Mouse (Mus musculus) C2C12 (cell line): ENCODE measurements at regions not wholly inside any gene's neighbourhood (a gene's known extent, or its start where the extent isn't known, plus 50 kb on each side); places are given as distances from the start of the nearest gene placed in this dataset.
A peak's percentile ranks its signal among the peaks of the same experiment; 100 is the strongest.

Experiments used
- H3K27me3 ChIP-seq: one replicate; pipeline ENCODE4 v1.6.1; 2011; ENCODE audit not compliant: control insufficient read depth, insufficient read depth, insufficient read length
- H3K36me3 ChIP-seq: one replicate; pipeline ENCODE4 v1.6.1; 2011; ENCODE audit not compliant: control insufficient read depth, insufficient read depth
- H3K4me3 ChIP-seq: one replicate; pipeline ENCODE4 v1.5.1; 2011; ENCODE audit warnings: mild to moderate bottlenecking, control low read depth; ENCODE audit not compliant: poor library complexity, insufficient read depth, severe bottlenecking
- H3K79me2 ChIP-seq: one replicate; pipeline ENCODE4 v1.6.1; 2011; ENCODE audit not compliant: control insufficient read depth, insufficient read depth
- H3K79me3 ChIP-seq: one replicate; pipeline ENCODE4 v1.6.1; 2011; ENCODE audit warnings: low read depth, control low read depth
- H3ac ChIP-seq: one replicate; pipeline ENCODE3; 2011; ENCODE audit warnings: low read depth; ENCODE audit not compliant: control insufficient read depth, insufficient read length
- CEBPB ChIP-seq: IDR thresholded peaks from one replicate; pipeline ENCODE4 v1.6.1; 2011; ENCODE audit warnings: low read depth, mild to moderate bottlenecking, control low read depth, moderate library complexity
- CTCF ChIP-seq: IDR thresholded peaks from one replicate; pipeline ENCODE4 v1.5.1; 2011; ENCODE audit not compliant: control insufficient read depth, insufficient read depth, insufficient read length
- FOSL1 ChIP-seq: IDR thresholded peaks from one replicate; pipeline ENCODE4 v1.8.0; 2011; ENCODE audit warnings: mild to moderate bottlenecking, low read length; ENCODE audit not compliant: poor library complexity, insufficient read depth, severe bottlenecking
- MAX ChIP-seq: IDR thresholded peaks from one replicate; pipeline ENCODE4 v1.6.1; 2011; ENCODE audit warnings: mild to moderate bottlenecking, control low read depth
- MYOD1 ChIP-seq: IDR thresholded peaks from one replicate; pipeline ENCODE4 v1.6.1; 2011; ENCODE audit warnings: low read depth; ENCODE audit not compliant: control insufficient read depth, insufficient read length
- MYOG ChIP-seq: IDR thresholded peaks from one replicate; pipeline ENCODE4 v1.6.1; 2011; ENCODE audit not compliant: control insufficient read depth, insufficient read length; ENCODE audit errors: extremely low read depth
- USF1 ChIP-seq: IDR thresholded peaks from one replicate; pipeline ENCODE4 v1.6.1; 2011; ENCODE audit warnings: low read depth, mild to moderate bottlenecking, control low read depth, moderate library complexity

- no peak overlapping the region for H3ac ChIP-seq
- no peaks in the 10 kb centered on the region for H3K79me2 ChIP-seq
- H3K4me3 ChIP-seq: no peak overlapping the region
- H3K27me3 ChIP-seq: no peaks in the 10 kb centered on the region
- H3K79me3 ChIP-seq: no peaks in the 10 kb centered on the region
- no peaks in the 10 kb centered on the region for H3K36me3 ChIP-seq
- TF ChIP-seq MAX (no peak), MYOG (no peak), USF1 (no peak), CEBPB (no peak), CTCF (no peak), FOSL1 (no peak), MYOD1 (no peak)
Observed at GRCm38 (mm10) chr3:152004411-152004955, 161.5 kb downstream of the Gipc2 start.

- Histone ChIP-seq H3ac (no peak overlapping the region), H3K79me2 (no peaks in the 10 kb centered on the region), H3K79me3 (no peaks in the 10 kb centered on the region), H3K27me3 (no peaks in the 10 kb centered on the region), H3K36me3 (no peaks in the 10 kb centered on the region), H3K4me3 (no peak overlapping the region)
- TF ChIP-seq MYOD1: no peak
- TF ChIP-seq MYOG: no peak
- no peak for TF ChIP-seq CEBPB
- TF ChIP-seq MAX: no peak
- TF ChIP-seq FOSL1: no peak
- TF ChIP-seq USF1: no peak
- no peak for TF ChIP-seq CTCF
Observed at GRCm38 (mm10) chr3:151997534-151998107, 160.2 kb upstream of the Ptgfr start.

DNA sequence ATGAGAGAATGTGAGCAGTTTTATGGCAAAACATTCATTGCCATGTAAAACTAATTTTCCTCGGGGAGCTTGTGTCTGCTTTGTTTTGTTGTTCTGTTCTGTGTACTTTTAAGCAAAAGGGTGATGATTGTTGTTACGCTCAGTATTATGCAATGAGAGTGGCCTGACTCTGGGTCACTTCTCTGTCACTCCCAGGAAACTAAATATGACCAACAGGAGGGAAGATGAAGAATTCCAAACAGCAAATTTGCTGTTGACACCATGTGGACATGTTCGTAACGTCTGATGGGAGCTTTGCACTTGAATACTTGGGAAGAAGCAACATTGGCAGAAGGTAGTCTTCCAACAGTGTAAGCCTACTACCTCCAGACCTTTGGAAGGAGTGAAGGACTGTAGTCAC lies 159.7 kb upstream of the Ptgfr start:
- H3K79me3 ChIP-seq: no peaks in the 10 kb centered on the region
- H3K36me3 ChIP-seq: no peaks in the 10 kb centered on the region
- no peaks in the 10 kb centered on the region for H3K27me3 ChIP-seq
- H3K79me2 ChIP-seq: no peaks in the 10 kb centered on the region
- TF ChIP-seq MYOD1 (no peak), MAX (no peak), FOSL1 (no peak)
- H3K4me3 ChIP-seq: no peak overlapping the region
- H3ac ChIP-seq: no peak overlapping the region

GRCm38 (mm10) chr3:151988221-151988620 lies 150.8 kb upstream of the Ptgfr start:
- Histone ChIP-seq H3K79me3 (no peaks in the 10 kb centered on the region), H3K79me2 (no peaks in the 10 kb centered on the region), H3K4me3 (no peak overlapping the region), H3K27me3 (no peaks in the 10 kb centered on the region), H3ac (no peak overlapping the region), H3K36me3 (no peaks in the 10 kb centered on the region)
- TF ChIP-seq FOSL1 (no peak), CTCF (no peak)

DNA sequence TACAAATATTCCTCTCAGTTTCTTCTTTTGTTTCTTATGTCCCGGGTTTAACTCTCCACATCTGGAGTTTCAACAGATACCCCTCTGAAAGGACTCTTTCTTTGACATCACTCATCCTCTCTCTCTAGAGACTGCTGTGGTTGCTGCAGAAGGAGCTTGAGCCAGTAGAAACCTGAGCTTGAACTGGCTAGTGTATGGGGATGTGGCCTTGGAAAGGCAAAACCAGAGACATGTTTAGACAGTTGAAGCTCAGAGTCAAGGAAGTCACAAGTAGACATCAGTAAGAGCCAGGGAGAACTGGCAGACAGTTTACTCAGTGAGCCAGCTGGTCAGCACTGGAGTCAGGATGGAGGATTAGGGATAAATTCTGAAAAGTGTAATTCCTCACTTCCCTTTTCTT lies 140.7 kb upstream of the Ptgfr start:
- Histone ChIP-seq H3K4me3 (no peak overlapping the region), H3ac (no peak overlapping the region), H3K36me3 (no peaks in the 10 kb centered on the region), H3K79me2 (no peaks in the 10 kb centered on the region), H3K79me3 (no peaks in the 10 kb centered on the region), H3K27me3 (no peaks in the 10 kb centered on the region)
- TF ChIP-seq MYOD1 (no peak), CTCF (no peak), MYOG (no peak), FOSL1 (no peak), CEBPB (peak; percentile 23), MAX (no peak), USF1 (no peak)

- Histone ChIP-seq H3ac (no peak overlapping the region), H3K27me3 (no peaks in the 10 kb centered on the region), H3K36me3 (no peaks in the 10 kb centered on the region), H3K79me2 (no peaks in the 10 kb centered on the region), H3K79me3 (no peaks in the 10 kb centered on the region), H3K4me3 (no peak overlapping the region)
- TF ChIP-seq MYOD1: peak; percentile 59
- no peak for TF ChIP-seq MYOG
- TF ChIP-seq CTCF: no peak
- no peak for TF ChIP-seq MAX
- TF ChIP-seq USF1: peak; percentile 58
- TF ChIP-seq FOSL1: peak; percentile 87
Observed at GRCm38 (mm10) chr3:151977651-151978050, 140.2 kb upstream of the Ptgfr start.
